Mouse (Mus musculus) left cerebral cortex, adult 9 months (tissue): ENCODE measurements around the gene Eif4ebp2.

ENCODE experiments used
- DNase-seq, 2 experiments: peaks; one replicate each; pipeline ENCODE4 v3.0.0; 2022; ENCODE audit warnings: low spot score in 2 of 2

Gene Eif4ebp2

DNA sequence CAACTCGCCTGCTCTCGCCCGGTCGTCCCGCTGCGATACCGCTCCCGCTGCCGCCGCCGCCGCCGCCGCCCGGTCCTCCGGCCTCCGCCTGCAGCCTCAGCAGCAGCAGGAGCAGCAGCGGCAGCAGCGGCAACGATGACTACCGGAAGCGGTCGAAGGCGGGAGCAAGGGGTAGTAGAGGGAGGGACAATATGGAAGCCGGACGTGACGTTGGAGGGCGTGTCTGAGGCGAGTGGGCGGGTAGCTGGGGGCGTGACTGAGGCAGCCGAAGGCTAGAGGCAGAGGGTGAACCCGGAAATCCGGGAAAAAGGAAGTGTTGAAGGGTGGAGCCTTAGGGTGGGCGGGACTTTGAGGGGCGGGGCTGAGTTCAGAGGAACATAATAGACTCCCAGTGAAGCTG is at the start of gene Eif4ebp2:
Gene Eif4ebp2 (minus strand): TSS at position 17 of the 400 bp plus-strand sequence.
- peak; percentile 93 to 99 for DNase-seq

- no peak for DNase-seq
Measured at GRCm38 (mm10) chr10:61500756-61501155, 48.3 kb upstream of the Eif4ebp2 start.

DNA sequence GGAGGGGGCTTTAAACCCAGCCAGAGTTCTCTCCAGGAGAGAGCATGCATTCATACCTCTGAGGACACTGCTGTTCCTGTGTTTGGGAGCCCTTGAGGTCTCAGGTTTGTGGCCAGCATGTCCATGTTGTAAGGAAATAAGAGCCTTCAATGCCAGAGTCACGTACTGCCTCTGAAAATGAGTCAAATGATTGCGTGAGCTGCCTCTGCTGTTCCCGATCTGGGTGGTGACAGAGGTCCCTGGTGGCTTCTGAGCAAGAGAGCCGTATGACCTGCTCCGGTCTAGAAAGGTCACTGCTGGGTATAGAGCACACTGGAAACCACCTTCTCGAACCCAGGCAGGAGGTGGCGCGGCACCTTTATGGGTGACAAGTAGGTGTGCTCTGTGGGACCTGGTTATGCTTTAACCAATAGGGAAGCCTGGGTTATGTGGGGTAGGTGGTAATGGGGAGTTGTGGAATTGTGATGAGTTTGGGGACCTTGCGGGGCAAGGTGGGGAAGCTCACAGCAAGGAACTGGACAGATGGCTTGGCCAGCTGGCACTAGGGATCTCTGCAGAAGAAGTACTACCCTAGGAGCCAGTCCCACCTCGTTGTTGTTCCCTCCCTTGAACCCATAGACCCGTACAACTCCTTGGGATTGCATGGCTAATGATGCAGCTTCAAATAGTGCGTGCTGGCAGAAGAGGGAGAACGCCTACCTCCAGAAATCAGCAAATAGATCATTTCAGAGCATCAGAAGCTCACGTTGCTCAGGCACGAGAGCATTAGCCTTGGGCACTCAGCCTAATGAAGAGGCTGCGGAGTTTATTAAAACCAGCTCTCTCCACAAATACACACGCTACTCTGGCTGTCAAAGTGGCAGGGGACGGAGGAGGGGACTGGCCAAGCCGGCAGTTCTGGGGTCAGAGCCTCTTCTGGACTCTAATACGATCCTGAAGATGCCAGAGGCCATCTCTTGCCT is 47.3 kb upstream of the Eif4ebp2 start:
- DNase-seq, result no peak

- no peak for DNase-seq
Measured at GRCm38 (mm10) chr10:61496231-61496630, 43.8 kb upstream of the Eif4ebp2 start.

DNA sequence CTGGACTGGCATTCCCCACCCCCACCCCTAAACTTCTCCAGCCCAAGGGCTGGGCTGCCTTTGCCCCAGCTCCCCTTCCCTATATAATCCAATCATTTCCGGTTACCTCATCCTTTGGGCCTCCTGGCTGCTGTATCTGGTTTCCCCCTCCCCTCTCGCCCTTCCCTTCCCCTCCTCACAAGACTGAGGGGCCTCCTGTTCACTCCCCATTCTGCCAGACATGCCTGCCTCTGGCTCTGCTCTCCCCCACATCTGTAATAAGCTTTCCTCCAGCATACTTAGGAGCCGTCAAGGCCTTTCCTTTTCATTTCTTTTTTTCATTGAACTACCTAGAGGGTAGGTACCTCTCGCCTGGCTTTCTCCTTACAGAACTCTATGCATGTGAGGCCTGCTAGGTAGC is 43.0 kb upstream of the Eif4ebp2 start:
- no peak for DNase-seq

GRCm38 (mm10) chr10:61492040-61492439 is 39.6 kb upstream of the Eif4ebp2 start:
- peak; percentile 26 to 76 for DNase-seq

DNA sequence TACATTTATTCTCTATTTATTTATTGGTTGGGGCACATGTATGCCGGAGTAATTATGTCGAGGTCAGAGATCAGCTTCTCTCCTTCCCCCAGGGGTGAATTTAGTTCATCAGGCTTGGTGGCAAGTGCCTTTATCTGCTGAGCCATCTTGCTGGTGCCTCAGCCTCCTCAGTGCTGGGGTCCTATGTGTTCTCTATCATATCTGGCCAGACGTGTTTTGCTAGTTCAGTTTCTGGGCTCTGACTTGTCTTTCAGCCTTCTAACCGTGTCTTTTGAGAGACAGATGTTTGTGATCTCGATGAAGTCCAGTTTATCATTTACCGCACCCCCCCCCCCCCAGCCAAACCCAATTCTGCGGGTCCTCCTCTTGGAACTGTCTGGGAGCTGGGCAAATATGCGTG is 39.1 kb upstream of the Eif4ebp2 start:
- no peak for DNase-seq

DNA sequence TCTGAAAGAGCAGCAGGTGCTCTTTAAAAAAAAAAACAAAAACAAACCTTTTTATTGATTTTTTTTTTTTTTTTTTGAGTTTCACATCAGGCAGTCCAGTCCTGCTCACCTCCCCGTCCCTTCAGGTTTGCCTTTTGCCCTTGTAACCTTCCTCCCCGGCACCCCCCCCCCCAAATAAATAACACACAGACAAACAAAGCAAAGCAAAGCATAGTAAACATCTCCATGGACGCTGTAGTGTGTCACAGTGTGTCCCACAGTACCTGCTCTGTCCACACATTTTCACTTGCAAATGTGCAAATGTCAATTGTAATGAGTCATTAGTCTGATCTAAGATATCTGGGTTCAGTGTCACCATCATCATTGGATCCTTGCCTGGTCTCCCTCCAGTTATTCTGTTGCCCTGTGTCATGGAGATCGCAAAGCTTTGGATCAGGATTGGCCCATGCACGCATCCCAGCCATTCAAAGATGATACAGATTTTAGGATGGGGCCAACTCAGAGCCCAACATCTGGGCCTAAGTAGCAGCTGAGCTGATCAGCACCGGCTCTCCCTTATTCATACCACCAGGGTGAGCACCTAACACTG is 36.2 kb upstream of the Eif4ebp2 start:
- no peak for DNase-seq

GRCm38 (mm10) chr10:61486551-61487339 is 34.3 kb upstream of the Eif4ebp2 start:
- DNase-seq, result no peak

DNA sequence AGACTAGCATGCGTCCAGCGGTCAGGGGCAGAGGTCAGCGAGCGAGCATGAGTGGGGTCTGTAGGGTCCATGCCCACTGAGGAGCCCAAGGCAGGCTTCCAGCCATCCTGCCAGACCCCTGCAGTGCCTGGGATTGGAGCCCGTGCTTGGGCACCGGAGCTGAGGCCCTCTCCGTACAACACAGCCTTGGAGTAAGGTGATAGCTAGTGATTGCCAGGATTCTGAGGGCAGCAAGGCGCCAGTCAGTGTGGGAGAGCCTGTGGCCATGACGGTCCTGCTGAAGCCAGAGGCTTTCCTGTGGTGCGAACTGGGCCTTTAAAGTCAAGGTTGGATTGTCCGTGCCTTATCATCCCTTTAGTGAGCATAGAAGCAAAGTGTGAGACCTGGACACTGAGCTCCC is 32.3 kb upstream of the Eif4ebp2 start:
- no peak for DNase-seq

- no peak for DNase-seq
Measured at GRCm38 (mm10) chr10:61482771-61483170, 30.3 kb upstream of the Eif4ebp2 start.

- no peak for DNase-seq
Measured at GRCm38 (mm10) chr10:61480488-61480887, 28.0 kb upstream of the Eif4ebp2 start.

- no peak for DNase-seq
Measured at GRCm38 (mm10) chr10:61479927-61480326, 27.5 kb upstream of the Eif4ebp2 start.

DNA sequence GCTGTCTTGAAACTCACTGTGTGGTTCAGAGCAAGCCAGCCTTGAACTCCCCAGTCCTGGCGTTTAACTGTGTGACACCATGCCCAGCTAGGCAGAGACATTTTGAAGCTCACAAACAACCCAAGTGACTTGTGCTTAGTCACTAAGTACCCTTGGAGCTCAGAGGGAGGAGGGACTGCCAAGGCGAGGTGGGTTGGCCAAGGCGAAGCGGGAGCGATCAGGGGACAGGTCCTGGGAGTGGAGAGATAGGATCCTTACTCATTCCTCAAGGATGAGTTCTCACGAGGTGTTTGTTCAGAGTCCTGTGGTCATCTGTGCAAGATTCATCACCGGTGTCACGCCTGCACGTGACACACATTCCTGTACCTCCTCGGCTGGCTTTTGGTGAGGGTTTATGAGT is 27.0 kb upstream of the Eif4ebp2 start:
- no peak for DNase-seq

GRCm38 (mm10) chr10:61476440-61477165 is 24.1 kb upstream of the Eif4ebp2 start:
- DNase-seq, result no peak

- peak; percentile 87 to 95 for DNase-seq
Measured at GRCm38 (mm10) chr10:61475594-61476439, 23.4 kb upstream of the Eif4ebp2 start, which contains the start of gene Lrrc20. Lrrc20 (plus strand) TSS chr10:61475801.

DNA sequence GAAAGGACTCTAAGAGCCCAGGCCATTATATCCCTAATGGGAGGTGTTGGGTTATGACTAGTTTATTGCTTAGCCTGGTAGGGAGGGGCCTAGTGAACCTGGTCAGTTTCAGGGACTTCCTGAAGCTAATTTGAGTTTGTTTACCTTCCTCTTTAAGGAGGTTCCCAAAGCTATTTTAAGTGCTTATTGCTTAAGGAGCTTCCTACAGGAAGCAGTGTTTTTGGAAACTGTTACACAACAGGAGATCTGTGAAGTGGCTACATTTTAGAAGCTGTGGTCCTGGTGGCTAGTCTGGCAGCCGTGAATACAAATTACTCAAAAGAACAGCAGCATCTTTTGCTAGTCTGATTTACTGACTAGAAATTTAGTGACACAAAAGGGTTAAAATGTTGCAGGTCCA is 21.9 kb upstream of the Eif4ebp2 start:
- DNase-seq, result no peak

DNA sequence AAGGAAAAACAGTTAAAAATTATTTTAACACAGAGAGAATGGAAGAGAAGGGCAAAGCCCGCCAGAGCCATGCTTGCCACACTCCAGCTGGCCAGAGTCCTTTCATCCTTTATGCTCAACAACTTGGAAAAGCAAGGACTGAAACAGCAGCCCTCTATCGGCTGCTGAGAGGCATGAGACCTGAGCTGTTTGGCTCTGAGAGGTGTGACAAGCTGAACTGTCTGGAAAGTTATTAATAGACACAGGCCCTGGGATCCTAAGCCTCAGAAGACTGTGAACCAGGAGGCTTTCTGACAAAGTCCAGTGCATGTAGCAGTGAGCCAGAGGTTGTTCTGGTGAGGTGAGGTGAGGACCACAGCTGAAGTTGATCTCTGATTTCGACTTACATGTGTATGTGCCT is 21.2 kb upstream of the Eif4ebp2 start:
- DNase-seq, result no peak

- no peak for DNase-seq
Measured at GRCm38 (mm10) chr10:61468900-61469299, 16.4 kb upstream of the Eif4ebp2 start.

DNA sequence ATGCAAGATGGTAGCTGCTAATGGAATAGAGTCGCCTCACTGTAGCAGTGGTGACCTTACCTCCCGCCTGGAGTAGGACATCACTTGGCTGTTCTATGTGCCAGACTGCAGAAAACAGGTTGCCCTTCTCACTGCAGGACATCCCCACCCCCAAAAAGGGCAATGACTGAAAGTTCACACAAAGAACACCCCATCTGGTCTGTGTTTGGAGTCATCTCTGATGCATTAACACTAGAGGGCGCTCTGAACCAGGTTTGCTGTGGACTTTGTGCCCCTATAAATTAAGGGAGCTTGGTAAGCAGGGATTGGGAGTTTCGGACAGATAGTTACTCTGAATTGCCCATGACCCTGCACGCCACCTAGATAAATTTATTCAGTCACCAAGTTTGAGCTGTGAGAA is 14.4 kb upstream of the Eif4ebp2 start:
- no peak for DNase-seq

DNA sequence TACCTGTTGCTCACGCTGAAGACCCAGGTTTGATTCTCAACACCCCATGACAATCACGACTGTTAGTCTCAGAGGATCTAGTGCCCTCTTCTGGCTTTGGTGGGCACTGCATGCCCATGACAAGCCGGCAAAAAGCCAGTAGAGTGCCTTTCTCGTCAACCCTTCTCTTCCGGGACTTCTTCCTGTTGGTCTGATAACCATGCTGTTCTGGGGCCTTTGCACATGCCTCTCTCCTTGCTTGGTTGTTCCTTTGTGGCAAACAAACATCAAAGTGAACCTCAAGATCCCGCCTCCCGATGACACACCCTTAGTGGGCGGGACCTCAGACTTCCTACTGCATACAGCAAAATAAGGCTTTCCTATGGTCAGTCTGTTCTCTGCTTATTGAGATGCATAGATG is 13.8 kb upstream of the Eif4ebp2 start:
- no peak for DNase-seq
